26 mouse cellular contexts compared by ENCODE assay signal in the genomic region with DNA sequence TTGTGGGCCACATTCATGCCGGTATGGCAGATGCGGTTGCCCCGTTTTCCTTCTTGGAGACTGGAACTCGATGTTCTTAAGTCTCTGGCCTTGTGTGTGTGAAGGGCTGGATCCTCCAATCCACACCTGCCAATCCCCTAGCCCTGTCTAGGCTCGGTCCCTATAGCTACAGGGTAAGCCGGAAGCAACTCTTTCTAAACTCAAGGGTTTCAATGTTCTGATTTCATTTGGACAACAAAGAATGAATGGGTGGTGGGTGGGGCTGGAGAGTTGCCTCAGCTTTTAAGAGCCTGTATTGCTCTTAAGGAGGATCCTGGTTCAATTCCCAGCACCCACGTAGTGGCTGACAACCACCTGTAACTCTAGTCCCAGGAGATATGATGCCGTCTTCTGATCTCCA. TPM values are rescaled to one million over a fixed set of nuclear protein-coding genes. Genes with fewer than 3 reads are reported as not detected.
"Had no signal": no experiment of that assay in that cellular context is flagged by ENCODE, and none has a peak within 500 bp of the region (broad histone marks: within the 10 kb centered on the region; RNA-seq: fewer than 3 reads in every experiment).

No protein-coding gene starts in this region.

- H3K9me3 ChIP-seq: heart, embryonic 13.5 days; heart, embryonic 15.5 days; intestine, embryonic 15.5 days; kidney, embryonic 15.5 days; limb, embryonic 13.5 days; limb, embryonic 15.5 days; liver, embryonic 12.5 days had no signal

- H3K27ac ChIP-seq: heart, embryonic 13.5 days; heart, embryonic 15.5 days; hindbrain, embryonic 14.5 days; intestine, embryonic 15.5 days; kidney, embryonic 15.5 days; kidney, postnatal 0 days; layer of hippocampus, adult 2 months; left cerebral cortex, adult 2 months; limb, embryonic 13.5 days; limb, embryonic 15.5 days; liver, embryonic 12.5 days; liver, embryonic 14.5 days had no signal

- H3K4me2 ChIP-seq: heart, embryonic 11.5 days; heart, embryonic 13.5 days; heart, embryonic 15.5 days; hindbrain, embryonic 14.5 days; intestine, embryonic 15.5 days; limb, embryonic 13.5 days; limb, embryonic 15.5 days; liver, embryonic 12.5 days had no signal

- H3K27me3 ChIP-seq: heart, embryonic 13.5 days; heart, embryonic 15.5 days; intestine, embryonic 15.5 days; kidney, embryonic 15.5 days; limb, embryonic 13.5 days; limb, embryonic 15.5 days; liver, embryonic 12.5 days had no signal

- H3K36me3 ChIP-seq: heart, embryonic 15.5 days; intestine, embryonic 15.5 days; limb, embryonic 13.5 days; limb, embryonic 15.5 days had no signal

- H3K9ac ChIP-seq: heart, embryonic 13.5 days; heart, embryonic 15.5 days; hindbrain, embryonic 14.5 days; intestine, embryonic 15.5 days; kidney, embryonic 15.5 days; limb, embryonic 13.5 days; limb, embryonic 15.5 days; liver, embryonic 12.5 days; liver, embryonic 14.5 days had no signal

- H3K4me3 ChIP-seq: heart, embryonic 13.5 days; heart, embryonic 15.5 days; intestine, embryonic 15.5 days; kidney, embryonic 15.5 days; layer of hippocampus, adult 2 months; left cerebral cortex, adult 2 months; limb, embryonic 13.5 days; limb, embryonic 15.5 days; liver, embryonic 12.5 days had no signal

- H3K4me1 ChIP-seq: heart, embryonic 15.5 days; intestine, embryonic 15.5 days; limb, embryonic 13.5 days; limb, embryonic 15.5 days; liver, embryonic 12.5 days had no signal

- ATAC-seq: hindbrain, embryonic 16.5 days; inflammation-experienced regulatory T-cells, adult 6 months; intestine, embryonic 15.5 days; liver, embryonic 12.5 days had no signal

- DNase-seq: gastrocnemius, postnatal 14 days; gastrocnemius, postnatal 36 days; heart, adult 18-20 months; heart, postnatal 14 days; heart, postnatal 36 days; kidney, adult 11 months; kidney, adult 2 months; kidney, adult 9 months; kidney, postnatal 25 days; left cerebral cortex, postnatal 4 days had no signal

RNA-seq across cellular contexts. Expression of a gene that starts 43.6 kb away (rescaled TPM):
- polyA plus RNA-seq: inflammation-experienced regulatory T-cells, adult 6 months; liver, adult 2 months had no signal
